Mouse (Mus musculus) hindbrain, embryonic 13.5 days (tissue): ENCODE measurements around the gene Atp1b2. TPM values are rescaled to one million over a fixed set of nuclear protein-coding genes. Genes with fewer than 3 reads are reported as not detected.

Source experiments
- ATAC-seq: fragments of 200-750 bp; cut with Nextera tagmentation; 2 replicates; pipeline ENCODE4 v1.8.0; 2017; ENCODE audit warnings: moderate TSS enrichment; ENCODE audit not compliant: low FRiP score
- H3K27ac ChIP-seq: fragments of 300-500 bp; sonication (generic); 2 replicates; pipeline ENCODE4 v1.5.1; 2015; ENCODE audit warnings: inconsistent platforms, mild to moderate bottlenecking, moderate library complexity
- H3K27me3 ChIP-seq: fragments of 300-500 bp; sonication (generic); 2 replicates; pipeline ENCODE4 v1.6.1; 2015; ENCODE audit warnings: mild to moderate bottlenecking, inconsistent platforms
- H3K36me3 ChIP-seq: fragments of 300-500 bp; sonication (generic); 2 replicates; pipeline ENCODE4 v1.6.1; 2015; ENCODE audit warnings: mild to moderate bottlenecking, inconsistent platforms
- H3K4me1 ChIP-seq: fragments of 300-500 bp; sonication (generic); replicated peaks from 2 replicates; pipeline ENCODE4 v1.6.1; 2015; ENCODE audit warnings: inconsistent platforms
- H3K4me2 ChIP-seq: fragments of 300-500 bp; sonication (generic); 2 replicates; pipeline ENCODE4 v1.6.1; 2015; ENCODE audit warnings: inconsistent platforms, mild to moderate bottlenecking, moderate library complexity
- H3K4me3 ChIP-seq: fragments of 300-500 bp; sonication (generic); 2 replicates; pipeline ENCODE4 v1.5.1; 2015; ENCODE audit warnings: mild to moderate bottlenecking, inconsistent platforms
- H3K9ac ChIP-seq: fragments of 300-500 bp; sonication (generic); 2 replicates; pipeline ENCODE4 v1.6.1; 2015; ENCODE audit warnings: mild to moderate bottlenecking, inconsistent platforms
- H3K9me3 ChIP-seq: fragments of 300-500 bp; sonication (generic); 2 replicates; pipeline ENCODE4 v1.6.1; 2016; ENCODE audit warnings: inconsistent platforms
- WGBS: fragments of 180-500 bp; shearing (Covaris S2); methylation state at CpG from one replicate; pipeline ENCODE4 v1.1.7; 2015; 5-methylcytosine and 5-hydroxymethylcytosine counted together
- microRNA counts: library from miRNA; unstranded; fragments of <30 nt; microRNA quantifications from one replicate; lab custom pipeline; 2016
- microRNA-seq: library from miRNA; unstranded; fragments of <30 nt; microRNA quantifications from one replicate; pipeline ENCODE4, GENCODE M21; 2016
- polyA plus RNA-seq: library from polyadenylated mRNA; unstranded; fragments of >200 nt; fragmentation: Nextera tagmentation; extraction: Ambion mirVana; gene quantifications from 2 replicates; pipeline ENCODE4 v1.2.1, GENCODE M21; 2015

Atp1b2 gene
- polyA plus RNA-seq, 1 experiment from 2014 or later = 29.7 TPM

- Histone ChIP-seq H3K27ac (peak overlapping the region; percentile 96), H3K9me3 (no peaks in the 10 kb centered on the region), H3K36me3 (peaks cover 16% of the 10 kb centered on the region), H3K4me1 (peaks cover 79% of the 10 kb centered on the region), H3K27me3 (no peaks in the 10 kb centered on the region; the same call in 1 of the 2 replicates), H3K4me3 (peak overlapping the region; percentile 15; the same call in 1 of the 2 replicates), H3K9ac (peak overlapping the region; percentile 67), H3K4me2 (peak overlapping the region; percentile 49)
- WGBS = 3% methylated on average over 2 of the region's 2 CpGs
- no peak for ATAC-seq
These were observed 52.4 kb downstream of the Atp1b2 start for GRCm38 (mm10) chr11:69553341-69553721.

GRCm38 (mm10) chr11:69552622-69553340 lies 53.0 kb downstream of the Atp1b2 start:
- WGBS = 10% methylated on average over 14 of the region's 14 CpGs

GRCm38 (mm10) chr11:69551310-69551709 lies 54.4 kb downstream of the Atp1b2 start:
- Histone ChIP-seq H3K9ac (no peak overlapping the region), H3K27me3 (no peaks in the 10 kb centered on the region; the same call in 1 of the 2 replicates), H3K27ac (no peak overlapping the region), H3K36me3 (peaks cover 11% of the 10 kb centered on the region), H3K4me1 (peaks cover 79% of the 10 kb centered on the region), H3K4me3 (no peak overlapping the region), H3K4me2 (no peak overlapping the region), H3K9me3 (no peaks in the 10 kb centered on the region)
- ATAC-seq = no peak
- 52% methylated on average over 4 of the region's 4 CpGs for WGBS

More at GRCm38 (mm10) chr11:69552622-69553340, 53.0 kb downstream of the Atp1b2 start:
- peak overlapping the region; percentile 96 for H3K27ac ChIP-seq
- H3K27me3 ChIP-seq = no peaks in the 10 kb centered on the region; the same call in 1 of the 2 replicates
- peak overlapping the region; percentile 67 for H3K9ac ChIP-seq
- H3K4me1 ChIP-seq = peaks cover 79% of the 10 kb centered on the region
- ATAC-seq = peak; percentile 83
- H3K4me3 ChIP-seq = peak overlapping the region; percentile 15; the same call in 1 of the 2 replicates
- H3K36me3 ChIP-seq = peaks cover 16% of the 10 kb centered on the region
- no peaks in the 10 kb centered on the region for H3K9me3 ChIP-seq
- peak overlapping the region; percentile 49 for H3K4me2 ChIP-seq

MicroRNAs within 50 kb of the gene (microRNA counts, 519-probe panel; counts per million panel counts)
- microRNA mmu-miR-467f (lab: Ali Mortazavi, UCI) = 3,598 counts per million, percentile 48 among the panel's probes with 10 or more counts

Small RNA genes lying within 50 kb of the gene (microRNA-seq; reads per million reads assigned to microRNA genes)
- gene Mir467f = not detected

Other genes with a start within 250 kb of the Atp1b2 start
- 92.4 and 93.5 TPM in 2 replicates for gene Chd3, start 236.5 kb downstream of the Atp1b2 start, polyA plus RNA-seq
- 103 and 105 TPM in 2 replicates for gene Naa38, start 210.5 kb downstream of the Atp1b2 start, polyA plus RNA-seq
- 34.9 and 35.5 TPM in 2 replicates for gene Cyb5d1, start 210.3 kb downstream of the Atp1b2 start, polyA plus RNA-seq
- 7.1 and 8.7 TPM in 2 replicates for gene Tmem88, start 207.7 kb downstream of the Atp1b2 start, polyA plus RNA-seq
- gene Kdm6b, start 192.3 kb downstream of the Atp1b2 start, polyA plus RNA-seq = 50.6 and 51.3 TPM in 2 replicates
- 2.1 and 2.7 TPM in 2 replicates for gene Dnah2, start 56.8 kb downstream of the Atp1b2 start, polyA plus RNA-seq
- 90.1 and 92.0 TPM in 2 replicates for gene Efnb3, start 45.7 kb downstream of the Atp1b2 start, polyA plus RNA-seq
- 23.0 and 24.2 TPM in 2 replicates for gene Wrap53, start 25.7 kb downstream of the Atp1b2 start, polyA plus RNA-seq
- 76.3 and 78.1 TPM in 2 replicates for gene Trp53, start 25.6 kb downstream of the Atp1b2 start, polyA plus RNA-seq
- gene Shbg, start 12.0 kb upstream of the Atp1b2 start, polyA plus RNA-seq = not detected in 2 replicates
- gene Sat2, start 16.1 kb upstream of the Atp1b2 start, polyA plus RNA-seq = 28.0 and 28.1 TPM in 2 replicates
- gene Fxr2, start 27.0 kb upstream of the Atp1b2 start, polyA plus RNA-seq = 40.5 and 52.0 TPM in 2 replicates
- gene Sox15, start 49.4 kb upstream of the Atp1b2 start, polyA plus RNA-seq = not detected in 2 replicates
- 95.0 and 104 TPM in 2 replicates for gene Mpdu1, start 56.7 kb upstream of the Atp1b2 start, polyA plus RNA-seq
- gene Cd68, start 60.2 kb upstream of the Atp1b2 start, polyA plus RNA-seq = 9.0 and 9.8 TPM in 2 replicates
- gene Eif4a1, start 66.5 kb upstream of the Atp1b2 start, polyA plus RNA-seq = 528 and 537 TPM in 2 replicates
- gene Senp3, start 76.1 kb upstream of the Atp1b2 start, polyA plus RNA-seq = 94.7 and 95.9 TPM in 2 replicates
- gene Tnfsf13, start 79.8 kb upstream of the Atp1b2 start, polyA plus RNA-seq = 0.36 and 0.53 TPM in 2 replicates
- 1.8 and 3.6 TPM in 2 replicates for gene Tnfsf12, start 89.9 kb upstream of the Atp1b2 start, polyA plus RNA-seq
- 0.98 and 1.2 TPM in 2 replicates for gene Tnfsfm13, start 90.2 kb upstream of the Atp1b2 start, polyA plus RNA-seq
- gene Polr2a, start 152.7 kb upstream of the Atp1b2 start, polyA plus RNA-seq = 18.8 and 20.4 TPM in 2 replicates
- gene Slc35g3, start 156.0 kb upstream of the Atp1b2 start, polyA plus RNA-seq = 0.35 and 0.87 TPM in 2 replicates
- 3.2 TPM in 2 replicates for gene Zbtb4, start 160.0 kb upstream of the Atp1b2 start, polyA plus RNA-seq
- 1.5 and 2.6 TPM in 2 replicates for gene Chrnb1, start 190.0 kb upstream of the Atp1b2 start, polyA plus RNA-seq
- gene Fgf11, start 195.9 kb upstream of the Atp1b2 start, polyA plus RNA-seq = 4.8 and 5.5 TPM in 2 replicates
- gene Tmem102, start 199.7 kb upstream of the Atp1b2 start, polyA plus RNA-seq = 1.1 TPM in 2 replicates
- not detected in 2 replicates for gene Gm39566, start 209.4 kb upstream of the Atp1b2 start, polyA plus RNA-seq
- gene Spem2, start 212.5 kb upstream of the Atp1b2 start, polyA plus RNA-seq = 0.10 TPM in 1 of 2 replicates, not detected in the other
- gene Spem1, start 216.2 kb upstream of the Atp1b2 start, polyA plus RNA-seq = 0.70 and 0.81 TPM in 2 replicates
- 21.4 and 22.0 TPM in 2 replicates for gene Nlgn2, start 231.8 kb upstream of the Atp1b2 start, polyA plus RNA-seq
- gene Tmem256, start 232.6 kb upstream of the Atp1b2 start, polyA plus RNA-seq = 368 and 374 TPM in 2 replicates
- gene Plscr3, start 240.4 kb upstream of the Atp1b2 start, polyA plus RNA-seq = 51.7 and 53.7 TPM in 2 replicates